Mouse (Mus musculus) WW6 (cell line): ENCODE results near the gene Siva1.
A peak's percentile ranks its signal among the peaks of the same experiment; 100 is the strongest.

Experiments used
- DNase-seq: peaks from one replicate; pipeline ENCODE4 v3.0.0-alpha.2; 2013; ENCODE audit warnings: low read depth, low spot score

Gene Siva1

GRCm38 (mm10) chr12:112678555-112679026 is 34.1 kb downstream of the Siva1 start, which contains the start of gene Zbtb42:
TSS of gene Zbtb42 (plus strand) at chr12:112678828.
- DNase-seq, result no peak

GRCm38 (mm10) chr12:112679027-112679996 is 34.8 kb downstream of the Siva1 start:
- DNase-seq, result no peak

DNA sequence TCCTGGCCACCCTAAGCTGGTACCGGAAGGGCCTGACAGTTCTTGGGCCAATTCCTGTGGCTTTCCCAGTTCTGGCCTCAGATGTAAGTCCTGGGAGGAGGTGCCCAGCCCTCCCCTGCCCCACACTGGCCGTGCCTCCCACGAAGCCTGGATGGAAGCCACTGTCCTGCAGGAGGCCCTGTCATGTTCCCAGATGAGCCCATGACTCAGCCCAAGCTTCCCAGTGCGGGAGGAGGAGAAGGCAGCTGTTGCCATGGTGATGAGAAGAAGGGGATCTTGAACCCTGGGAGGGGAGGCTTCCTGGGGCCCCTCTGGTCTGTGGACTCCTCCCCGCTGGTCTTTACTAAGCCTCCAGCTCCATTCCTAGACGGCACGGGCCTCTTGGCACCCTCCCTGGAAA is 38.9 kb downstream of the Siva1 start:
- no peak for DNase-seq

GRCm38 (mm10) chr12:112688458-112688857 is 44.0 kb downstream of the Siva1 start:
- DNase-seq, result no peak

DNA sequence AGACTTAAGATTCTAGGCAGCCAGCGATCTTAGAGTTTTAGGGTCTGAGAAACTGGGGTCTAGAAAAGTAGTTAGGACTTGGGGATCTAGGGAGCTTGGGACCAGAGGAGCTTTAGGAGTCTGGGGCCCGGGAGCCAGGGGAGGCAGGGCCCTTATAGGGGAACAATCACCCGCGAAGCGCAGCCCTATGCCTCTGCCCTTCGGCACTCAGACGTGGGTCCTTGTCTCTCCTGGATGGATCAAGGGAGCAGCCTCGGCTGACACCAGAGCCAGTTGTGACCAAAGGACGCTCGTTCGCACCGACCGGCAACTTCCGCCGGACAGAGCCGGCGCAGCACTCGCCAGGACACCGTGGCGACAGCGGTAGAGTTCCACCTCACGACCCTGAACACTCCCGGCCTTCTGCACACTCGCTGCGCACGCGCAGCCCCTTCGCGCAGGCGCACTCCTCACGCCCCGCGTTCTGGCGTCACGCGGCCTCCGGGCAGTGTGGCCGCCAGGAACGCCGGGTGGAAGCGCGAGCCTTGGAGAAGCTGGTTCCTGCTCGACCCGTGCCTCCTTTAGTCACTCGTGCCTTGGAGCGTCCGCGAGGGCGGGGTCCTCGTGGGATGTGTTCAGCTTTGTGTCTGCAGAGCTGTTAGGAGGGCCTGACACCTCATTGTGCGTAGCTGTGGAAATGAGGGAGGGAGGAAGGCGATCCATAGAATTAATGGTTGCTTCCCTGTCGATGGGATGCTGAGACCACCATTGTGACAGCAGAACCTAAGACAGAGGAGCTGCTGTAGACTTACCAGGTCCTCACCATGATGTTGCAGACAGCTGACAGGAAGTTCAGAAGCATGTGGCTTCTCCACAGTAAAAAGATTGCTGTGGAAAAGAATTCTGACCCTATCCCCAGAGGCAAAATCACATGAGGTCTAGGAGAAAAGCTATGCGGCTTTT is 49.0 kb downstream of the Siva1 start:
- peak; percentile 75 for DNase-seq

- DNase-seq, result no peak
Measured at GRCm38 (mm10) chr12:112694127-112694475, 49.6 kb downstream of the Siva1 start.

- no peak for DNase-seq
Measured at GRCm38 (mm10) chr12:112696806-112697425, 52.4 kb downstream of the Siva1 start.
